Mouse (Mus musculus): ENCODE data around the gene Reg1.
"Not testable (repeated sequence)": the region's sequence is repeated elsewhere in the genome, so short reads cannot be mapped to it uniquely, and the experiment has no call there.

Reg1 gene

DNA sequence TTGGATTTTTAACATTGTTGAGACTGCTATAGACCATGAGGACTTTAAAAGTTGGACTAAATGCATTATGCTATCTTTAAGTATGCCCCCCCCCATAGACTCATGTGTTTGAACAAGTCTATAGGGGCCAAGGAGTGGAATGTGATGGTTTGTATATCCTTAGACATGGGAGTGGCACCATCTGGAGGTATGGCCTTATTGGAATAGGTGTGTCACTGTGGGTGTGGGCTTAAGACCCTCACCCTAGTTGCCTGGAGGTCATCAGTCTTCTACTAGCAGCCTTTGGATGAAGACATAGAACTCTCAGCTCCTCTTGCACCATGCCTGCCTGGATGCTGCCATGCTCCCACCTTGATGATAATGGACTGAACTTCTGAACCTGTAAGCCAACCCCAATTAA, at the start of gene Reg1:
Gene Reg1 (plus strand): TSS at position 301 of the 400 bp plus-strand sequence.
- not testable (repeated sequence) for DNase-seq (ENCODE audit: low read depth, low spot score)

DNA sequence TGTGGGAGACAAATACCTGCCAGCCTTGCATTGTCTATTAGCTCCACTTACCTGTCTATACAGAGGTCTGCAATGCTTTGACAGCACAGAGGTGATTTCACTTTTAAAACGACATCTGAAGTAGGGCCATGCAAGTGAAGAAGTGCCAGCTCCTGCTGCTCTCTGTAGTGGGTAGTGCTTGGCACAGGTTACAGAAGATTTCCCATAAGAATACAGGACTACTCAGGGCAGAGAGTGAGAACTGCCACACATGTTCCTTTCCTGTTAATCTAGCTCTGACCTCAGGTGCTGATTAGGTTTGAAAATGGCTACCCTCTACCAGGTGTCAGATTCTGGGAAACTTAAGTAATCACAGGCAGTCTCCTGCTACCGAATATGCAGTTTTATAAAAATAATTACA, 43.7 kb upstream of the Reg1 start, which contains the start of gene Reg3d:
Gene Reg3d (minus strand): TSS at position 101 of the 400 bp plus-strand sequence.
- no peak for DNase-seq (ENCODE audit: low read depth, low spot score)

DNA sequence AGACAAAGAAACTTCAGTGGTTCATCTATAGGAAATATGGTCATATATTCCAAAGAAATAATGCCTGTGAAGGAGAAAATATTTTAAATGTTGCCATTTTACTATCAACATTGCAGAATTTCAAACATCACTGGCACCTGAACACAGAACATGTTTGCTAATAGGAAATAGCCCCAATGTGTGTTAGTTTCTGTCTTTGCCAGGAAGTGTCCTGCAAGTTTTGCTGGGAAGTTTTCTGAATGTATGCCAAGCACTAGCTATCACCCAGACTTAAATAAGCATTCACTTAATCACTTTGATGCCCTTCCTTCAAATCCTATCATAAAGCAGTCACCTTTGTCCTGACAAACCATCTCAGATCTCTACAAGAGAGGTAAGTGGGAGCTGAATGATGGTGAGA, 42.1 kb upstream of the Reg1 start, which contains the start of gene Reg3a:
Gene Reg3a (plus strand): TSS at position 301 of the 400 bp plus-strand sequence.
- no peak for DNase-seq (ENCODE audit: low read depth, low spot score)

DNA sequence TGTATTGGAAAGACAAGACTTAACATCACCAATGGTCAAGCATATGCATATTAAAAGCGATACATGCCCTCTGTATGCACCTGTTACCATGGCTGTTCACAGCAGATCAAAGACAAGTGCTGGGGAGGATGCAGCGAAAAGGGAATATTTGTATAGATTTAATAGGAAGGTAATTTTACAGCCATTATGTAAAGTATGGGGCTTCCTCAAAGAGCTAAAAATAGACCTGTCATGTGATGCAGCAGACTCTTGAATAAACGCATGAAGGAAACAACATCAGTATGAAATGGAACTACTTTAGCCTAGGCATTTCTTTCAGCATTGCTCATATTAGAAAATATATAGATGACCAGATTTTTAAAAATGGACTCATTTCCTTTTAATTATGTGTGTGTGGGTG, 36.9 kb upstream of the Reg1 start:
- no peak for DNase-seq (ENCODE audit: low read depth, low spot score)

DNA sequence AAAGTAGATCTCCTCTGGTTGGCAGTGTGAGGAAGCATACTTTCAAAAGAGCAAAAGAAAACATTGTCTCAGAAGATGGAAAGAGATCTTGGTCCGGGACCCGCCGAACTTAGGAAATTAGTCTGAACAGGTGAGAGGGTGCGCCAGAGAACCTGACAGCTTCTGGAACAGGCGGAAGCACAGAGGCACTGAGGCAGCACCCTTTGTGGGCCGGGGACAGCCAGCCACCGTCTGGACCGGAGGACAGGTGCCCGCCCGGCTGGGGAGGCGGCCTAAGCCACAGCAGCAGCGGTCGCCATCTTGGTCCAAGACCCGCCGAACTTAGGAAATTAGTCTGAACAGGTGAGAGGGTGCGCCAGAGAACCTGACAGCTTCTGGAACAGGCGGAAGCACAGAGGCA, 27.2 kb upstream of the Reg1 start, which contains the start of gene Reg2:
Gene Reg2 (plus strand): TSS at position 301 of the 400 bp plus-strand sequence.
- not testable (repeated sequence) for DNase-seq (ENCODE audit: low read depth, low spot score)

DNA sequence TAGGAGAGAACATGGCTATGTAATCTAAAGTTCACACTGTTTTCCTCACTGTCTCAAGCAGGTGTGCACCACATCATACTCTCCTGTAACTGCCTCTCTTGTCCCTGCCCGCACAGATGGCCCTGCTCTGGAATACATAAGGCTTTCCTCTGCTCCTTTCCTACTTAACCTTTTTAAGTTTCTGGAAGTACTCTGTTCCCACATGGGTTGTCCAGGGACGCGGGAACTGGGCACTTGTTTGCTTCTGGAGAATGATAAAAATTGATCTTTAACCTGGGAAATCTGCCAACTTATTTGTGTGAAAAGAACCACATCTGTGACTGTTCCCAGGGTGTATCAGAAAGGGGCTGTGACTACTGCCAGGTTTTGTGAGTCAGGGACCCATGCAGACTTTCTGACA, 3.0 kb downstream of the Reg1 start:
- no peak for DNase-seq (ENCODE audit: low read depth, low spot score)

DNA sequence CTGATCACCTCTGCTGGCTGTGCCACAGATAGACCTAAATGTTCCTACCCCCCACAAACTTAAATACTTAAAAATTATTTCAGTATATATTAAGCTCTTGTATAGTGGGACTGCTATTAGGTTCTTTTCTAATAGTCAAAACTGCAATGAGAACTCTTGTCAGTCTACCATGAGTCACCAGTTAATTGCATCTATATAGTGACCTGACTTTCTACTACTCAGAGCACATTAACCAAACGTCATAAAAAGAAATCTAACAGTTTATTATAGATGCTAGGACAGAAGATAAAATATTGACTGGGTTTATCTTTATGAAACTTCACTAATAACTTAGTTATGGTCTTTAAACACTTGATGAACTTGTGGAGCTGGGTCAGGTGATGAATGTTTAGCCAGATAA, 24.7 kb downstream of the Reg1 start:
- no peak for DNase-seq (ENCODE audit: low read depth, low spot score)

DNA sequence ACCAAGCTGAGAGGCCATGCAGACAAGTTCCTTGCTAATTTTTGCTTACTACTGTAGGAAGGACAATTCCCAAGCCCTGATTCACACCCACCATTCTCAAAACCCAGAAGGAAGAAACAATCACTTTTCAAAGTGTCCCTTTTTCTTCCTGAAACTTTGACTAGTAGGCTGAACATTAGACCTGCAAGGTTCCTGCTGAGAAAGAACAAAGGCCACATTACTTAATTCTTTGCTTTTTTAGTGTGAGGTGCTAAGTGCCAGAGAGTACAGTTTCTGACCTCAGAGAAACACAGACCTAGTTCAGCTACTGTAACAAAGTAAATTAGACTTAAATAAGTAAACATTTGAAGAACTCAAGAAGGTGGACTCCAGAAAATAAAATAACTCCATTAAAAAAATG, 25.9 kb downstream of the Reg1 start:
- no peak for DNase-seq (ENCODE audit: low read depth, low spot score)

DNA sequence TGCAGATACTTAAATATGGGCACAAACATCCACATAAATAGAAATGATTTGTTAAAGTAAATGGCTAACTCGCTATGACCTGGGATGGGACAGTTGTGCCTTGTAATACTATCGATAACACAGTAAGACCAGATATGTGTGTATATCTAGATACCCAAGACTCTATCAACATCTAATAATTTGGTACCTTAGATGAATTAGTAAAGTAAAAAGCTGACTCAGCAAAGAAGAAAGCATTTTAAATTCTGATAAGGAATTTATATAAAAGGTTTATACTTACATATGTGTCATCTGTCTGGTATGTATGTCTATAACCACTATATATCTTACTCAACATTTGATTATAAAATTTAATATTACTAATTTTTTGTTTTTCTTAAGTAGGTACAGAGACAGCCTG, 30.3 kb downstream of the Reg1 start:
- no peak for DNase-seq (ENCODE audit: low read depth, low spot score)

DNA sequence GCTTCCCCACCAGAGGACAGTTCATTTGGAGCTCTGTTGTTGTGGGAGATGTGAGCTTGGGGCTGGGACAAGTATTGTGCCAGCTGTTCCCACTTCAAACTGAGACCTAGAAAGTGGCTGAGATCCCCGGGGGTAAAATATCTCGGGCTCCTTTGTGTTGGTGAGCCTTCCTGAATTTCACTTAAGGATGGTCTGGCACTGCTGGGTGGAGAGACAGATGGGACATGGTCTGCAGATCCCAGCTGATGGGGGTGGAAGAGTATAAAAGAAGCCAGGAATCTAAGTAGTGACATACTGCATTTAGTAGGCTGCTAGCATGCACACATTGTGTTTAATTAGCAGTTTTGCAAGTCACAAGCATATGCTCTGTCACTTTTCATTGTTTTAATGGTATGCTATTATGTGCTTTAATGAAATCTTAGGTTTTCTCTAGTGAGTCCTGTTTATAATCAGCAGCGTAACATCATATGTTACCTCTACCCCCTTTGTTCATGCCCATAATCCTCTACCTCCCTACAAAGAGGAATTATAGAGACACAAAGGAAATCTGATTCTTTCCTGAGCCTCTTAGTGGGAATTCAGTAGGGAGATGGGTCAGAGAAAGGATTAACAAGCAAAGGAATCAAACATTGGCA, 37.8 kb downstream of the Reg1 start:
- DNase-seq (ENCODE audit: low read depth, low spot score), result peak; percentile 46

DNA sequence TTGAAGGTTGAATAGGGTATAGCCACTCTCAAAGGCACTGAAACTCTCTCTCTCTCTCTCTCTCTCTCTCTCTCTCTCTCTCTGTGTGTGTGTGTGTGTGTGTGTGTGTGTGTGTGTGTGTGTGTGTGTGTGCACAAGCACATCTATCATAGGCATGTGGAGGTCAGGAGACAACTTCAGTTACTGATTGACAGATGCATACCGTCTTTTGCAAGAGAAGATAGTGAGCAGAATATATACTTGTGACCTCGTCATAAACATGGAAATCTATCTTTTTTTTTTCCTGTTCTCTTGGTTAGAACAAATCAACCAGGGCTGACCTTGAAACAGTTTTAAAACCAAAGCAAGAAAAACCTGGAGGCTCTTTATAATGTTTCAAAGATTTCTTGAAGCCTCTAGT, 39.8 kb downstream of the Reg1 start:
- DNase-seq (ENCODE audit: low read depth, low spot score), result no peak

DNA sequence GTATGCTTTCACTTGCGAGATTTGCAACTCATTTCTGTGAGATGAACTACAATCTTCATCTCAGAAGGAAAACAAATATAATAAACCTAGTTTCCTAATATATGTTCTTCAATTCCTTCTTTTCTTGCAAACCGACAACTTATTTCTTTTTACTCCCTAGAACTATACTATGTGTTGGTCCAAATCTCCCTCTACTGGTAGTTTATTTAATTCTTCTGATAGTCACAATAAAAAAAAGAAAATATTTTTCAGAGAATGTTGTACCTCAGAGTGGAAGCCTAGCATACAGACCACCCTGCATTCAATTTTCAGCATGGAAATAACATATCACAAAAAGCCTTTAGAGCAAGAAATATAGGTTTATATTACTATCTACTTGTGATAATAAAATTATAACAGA, 40.8 kb downstream of the Reg1 start:
- DNase-seq (ENCODE audit: low read depth, low spot score), result no peak

DNA sequence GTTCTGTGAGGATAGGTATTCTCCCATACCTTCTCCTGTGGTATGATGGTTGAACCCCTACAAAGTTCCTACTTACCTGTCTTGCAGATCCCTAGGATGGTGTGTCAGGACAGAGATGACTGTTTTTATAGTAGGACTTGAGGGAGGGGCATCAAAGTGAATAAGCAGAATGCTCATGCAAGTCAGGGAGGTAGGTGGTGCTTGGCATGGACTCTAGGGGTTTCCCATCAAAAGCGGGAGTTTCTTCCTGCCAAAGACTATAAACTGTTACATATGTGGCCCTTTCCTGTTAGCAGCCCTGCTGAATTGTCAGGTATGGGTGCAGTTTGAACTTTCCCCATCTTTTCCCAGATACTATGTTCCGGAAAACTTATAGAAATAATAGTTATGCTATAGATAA, 46.3 kb downstream of the Reg1 start, which contains the start of gene Reg3g:
Gene Reg3g (minus strand): TSS at position 101 of the 400 bp plus-strand sequence.
- DNase-seq (ENCODE audit: low read depth, low spot score), result no peak

DNA sequence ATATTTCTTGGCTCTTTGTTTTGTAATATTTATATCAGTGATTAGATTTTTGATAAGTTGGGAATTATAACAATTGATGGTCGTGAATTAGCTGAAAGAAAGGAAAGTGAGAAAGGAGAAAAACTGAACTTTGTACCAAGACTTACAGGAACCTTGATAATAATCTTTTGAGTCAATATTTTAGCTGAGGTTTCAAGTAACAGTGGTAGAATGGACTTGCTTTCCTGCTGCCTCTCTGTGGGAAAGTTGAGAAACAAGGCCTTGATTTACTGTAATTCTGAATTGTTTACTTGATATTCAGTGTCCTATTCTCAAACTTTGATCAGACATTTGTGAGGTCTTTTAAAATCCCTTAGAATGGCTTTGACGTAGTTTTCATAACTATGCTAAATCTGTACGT, 46.8 kb downstream of the Reg1 start:
- no peak for DNase-seq (ENCODE audit: low read depth, low spot score)
